Mouse (Mus musculus): ENCODE results near the gene Cacnb4.

The Cacnb4 gene

GRCm38 (mm10) chr2:52570171-52570570, 106.5 kb downstream of the Cacnb4 start:
- DNase-seq (ENCODE audit: low read depth, low spot score): no peak

- DNase-seq (ENCODE audit: low read depth, low spot score): no peak
Measured at GRCm38 (mm10) chr2:52568131-52568530, 108.5 kb downstream of the Cacnb4 start.

GRCm38 (mm10) chr2:52567421-52567820, 109.2 kb downstream of the Cacnb4 start:
- DNase-seq (ENCODE audit: low read depth, low spot score): no peak

- no peak for DNase-seq (ENCODE audit: low read depth, low spot score)
Measured at GRCm38 (mm10) chr2:52563277-52563676, 113.4 kb downstream of the Cacnb4 start.

- DNase-seq (ENCODE audit: low read depth, low spot score): no peak
Measured at GRCm38 (mm10) chr2:52562356-52562755, 114.3 kb downstream of the Cacnb4 start.

- DNase-seq (ENCODE audit: low read depth, low spot score): no peak
Measured at GRCm38 (mm10) chr2:52561137-52561536, 115.5 kb downstream of the Cacnb4 start.

GRCm38 (mm10) chr2:52560266-52560665, 116.4 kb downstream of the Cacnb4 start:
- DNase-seq (ENCODE audit: low read depth, low spot score): no peak

GRCm38 (mm10) chr2:52558411-52558810, 118.2 kb downstream of the Cacnb4 start:
- no peak for DNase-seq (ENCODE audit: low read depth, low spot score)

GRCm38 (mm10) chr2:52557503-52558275, 118.9 kb downstream of the Cacnb4 start:
- no peak for DNase-seq (ENCODE audit: low read depth, low spot score)

GRCm38 (mm10) chr2:52556961-52557326, 119.7 kb downstream of the Cacnb4 start:
- no peak for DNase-seq (ENCODE audit: low read depth, low spot score)

GRCm38 (mm10) chr2:52556298-52556960, 120.2 kb downstream of the Cacnb4 start:
- no peak for DNase-seq (ENCODE audit: low read depth, low spot score)

GRCm38 (mm10) chr2:52548401-52548800, 128.2 kb downstream of the Cacnb4 start:
- DNase-seq (ENCODE audit: low read depth, low spot score): no peak

GRCm38 (mm10) chr2:52547331-52547730, 129.3 kb downstream of the Cacnb4 start:
- DNase-seq (ENCODE audit: low read depth, low spot score): no peak

GRCm38 (mm10) chr2:52544527-52544926, 132.1 kb downstream of the Cacnb4 start:
- no peak for DNase-seq (ENCODE audit: low read depth, low spot score)

- DNase-seq (ENCODE audit: low read depth, low spot score): no peak
Measured at GRCm38 (mm10) chr2:52541068-52541467, 135.6 kb downstream of the Cacnb4 start.

- DNase-seq (ENCODE audit: low read depth, low spot score): peak; percentile 7
Measured at GRCm38 (mm10) chr2:52539318-52539717, 137.3 kb downstream of the Cacnb4 start.

- no peak for DNase-seq (ENCODE audit: low read depth, low spot score)
Measured at GRCm38 (mm10) chr2:52537645-52538044, 139.0 kb downstream of the Cacnb4 start.

GRCm38 (mm10) chr2:52537155-52537554, 139.5 kb downstream of the Cacnb4 start:
- no peak for DNase-seq (ENCODE audit: low read depth, low spot score)

GRCm38 (mm10) chr2:52536511-52536910, 140.1 kb downstream of the Cacnb4 start:
- no peak for DNase-seq (ENCODE audit: low read depth, low spot score)

GRCm38 (mm10) chr2:52533696-52534095, 142.9 kb downstream of the Cacnb4 start:
- DNase-seq (ENCODE audit: low read depth, low spot score): no peak

GRCm38 (mm10) chr2:52530521-52530920, 146.1 kb downstream of the Cacnb4 start:
- no peak for DNase-seq (ENCODE audit: low read depth, low spot score)

- DNase-seq (ENCODE audit: low read depth, low spot score): no peak
Measured at GRCm38 (mm10) chr2:52529245-52529644, 147.4 kb downstream of the Cacnb4 start.
